Mouse (Mus musculus) ovary, adult 10 weeks (tissue): ENCODE results near the gene Oat. TPM values are rescaled to one million over a fixed set of nuclear protein-coding genes. Genes with fewer than 3 reads are reported as not detected.

Source experiments
- polyA plus RNA-seq: library from polyadenylated mRNA; stranded (reverse); fragments of 350-450 nt; fragmentation: Illumina TruSeq; extraction: RNeasy Lipid Tissue Mini Kit (QIAGEN cat#74804); gene quantifications from one replicate; pipeline ENCODE4 v1.2.3, GENCODE M21; 2014

The Oat gene
- polyA plus RNA-seq = 147 TPM

GRCm38 (mm10) chr7:132576116-132576650 lies at the start of gene Oat:
Gene Oat (minus strand): TSS chr7:132576398.

GRCm38 (mm10) chr7:132610468-132611318 lies 34.5 kb upstream of the Oat start, which contains the start of gene Lhpp:
Gene Lhpp (plus strand): TSS chr7:132610638.

GRCm38 (mm10) chr7:132599071-132599975 lies 23.1 kb upstream of the Oat start, which contains the start of gene Nkx1-2:
Gene Nkx1-2 (minus strand): TSS chr7:132599637.

Other genes with a start within 250 kb of the Oat start
- gene Nkx1-2, start 23.2 kb upstream of the Oat start, polyA plus RNA-seq = not detected
- 4.7 TPM for gene Lhpp, start 34.2 kb upstream of the Oat start, polyA plus RNA-seq
- 12.7 TPM for gene Fam53b, start 237.5 kb upstream of the Oat start, polyA plus RNA-seq